Mouse (Mus musculus) naive thymus-derived CD4-positive, alpha-beta T cell, adult 5 months (primary cell): ENCODE measurements around the gene Ifih1. TPM values are rescaled to one million over a fixed set of nuclear protein-coding genes. Genes with fewer than 3 reads are reported as not detected.

ENCODE experiments used
- polyA plus RNA-seq: library from polyadenylated mRNA; unstranded; fragments of 100-300 nt; shearing (Covaris generic); gene quantifications from one replicate; pipeline ENCODE4 v1.2.1, GENCODE M21; 2017

Gene Ifih1
- 8.3 TPM for polyA plus RNA-seq

GRCm38 (mm10) chr2:62646014-62646645, at the start of gene Ifih1:
Gene Ifih1, minus strand, starts transcription at chr2:62646255.

GRCm38 (mm10) chr2:62664135-62664670, 18.1 kb upstream of the Ifih1 start, which contains the start of gene Gca:
Gene Gca, plus strand, starts transcription at chr2:62664285.

GRCm38 (mm10) chr2:62573753-62574159, 72.3 kb downstream of the Ifih1 start, which contains the start of gene Fap:
Gene Fap, minus strand, starts transcription at chr2:62574075.

Other genes with a start within 250 kb of the Ifih1 start
- gene Dpp4, start 234.0 kb downstream of the Ifih1 start, polyA plus RNA-seq, result 69.5 TPM
- not detected for gene Gcg, start 162.6 kb downstream of the Ifih1 start, polyA plus RNA-seq
- gene Fap, start 72.2 kb downstream of the Ifih1 start, polyA plus RNA-seq, result 0.31 TPM
- 0.97 TPM for gene Gca, start 18.0 kb upstream of the Ifih1 start, polyA plus RNA-seq